Mouse (Mus musculus) limb, embryonic 14.5 days (tissue): Measurements from ENCODE around the gene Ccdc171. TPM values are rescaled to one million over a fixed set of nuclear protein-coding genes. Genes with fewer than 3 reads are reported as not detected.

Source experiments
- ATAC-seq: fragments of 200-750 bp; cut with Nextera tagmentation; 2 replicates; pipeline ENCODE4 v1.8.0; 2017; ENCODE audit warnings: low read depth, moderate number of reproducible peaks, moderate TSS enrichment; ENCODE audit not compliant: low FRiP score
- DNase-seq: peaks from one replicate; pipeline ENCODE4 v3.0.0-alpha.2; 2015; ENCODE audit warnings: low spot score
- H3K27ac ChIP-seq: fragments of 300-500 bp; sonication (generic); replicated peaks from 2 replicates; pipeline ENCODE4 v1.5.1; 2014; ENCODE audit warnings: low read depth, mild to moderate bottlenecking, low read length, moderate library complexity, mixed read lengths
- H3K27me3 ChIP-seq: fragments of 300-500 bp; sonication (generic); 2 replicates; pipeline ENCODE4 v1.6.1; 2014; ENCODE audit warnings: low read length, mixed read lengths; ENCODE audit not compliant: control insufficient read depth, insufficient read depth
- H3K36me3 ChIP-seq: fragments of 300-500 bp; sonication (generic); 2 replicates; pipeline ENCODE4 v1.6.1; 2014; ENCODE audit warnings: mild to moderate bottlenecking, low read length, moderate library complexity, mixed read lengths; ENCODE audit not compliant: control insufficient read depth, insufficient read depth
- H3K4me1 ChIP-seq: fragments of 300-500 bp; sonication (generic); 2 replicates; pipeline ENCODE4 v1.6.1; 2014; ENCODE audit warnings: antibody characterized with exemption, low read length, mixed read lengths; ENCODE audit not compliant: control insufficient read depth, insufficient read depth
- H3K4me2 ChIP-seq: fragments of 300-500 bp; sonication (generic); replicated peaks from 2 replicates; pipeline ENCODE4 v1.6.1; 2014; ENCODE audit warnings: low read depth, mild to moderate bottlenecking, low read length, moderate library complexity; ENCODE audit not compliant: severe bottlenecking
- H3K4me3 ChIP-seq: fragments of 300-500 bp; sonication (generic); replicated peaks from 2 replicates; pipeline ENCODE4 v1.5.1; 2014; ENCODE audit warnings: low read length
- H3K9ac ChIP-seq: fragments of 300-500 bp; sonication (generic); 2 replicates; pipeline ENCODE4 v1.6.1; 2014; ENCODE audit warnings: mild to moderate bottlenecking, low read depth, low read length, moderate library complexity; ENCODE audit not compliant: severe bottlenecking
- H3K9me3 ChIP-seq: fragments of 300-500 bp; sonication (generic); 2 replicates; pipeline ENCODE4 v1.6.1; 2016; ENCODE audit warnings: low read length; ENCODE audit not compliant: control insufficient read depth
- POLR2A ChIP-seq: fragments of 200-500 bp; IDR thresholded peaks from 2 replicates; pipeline ENCODE4 v1.8.0; 2012; ENCODE audit warnings: inconsistent platforms, mild to moderate bottlenecking, moderate library complexity, borderline replicate concordance; ENCODE audit not compliant: insufficient read depth, insufficient read length; ENCODE audit errors: extremely low read depth
- WGBS: fragments of 180-500 bp; shearing (Covaris S2); extraction: QIAGEN DNeasy Blood & Tissue Kit; methylation state at CpG from one replicate; pipeline ENCODE4 v1.1.7; 2014; 5-methylcytosine and 5-hydroxymethylcytosine counted together
- polyA plus RNA-seq, 2 experiments: library from polyadenylated mRNA; depleted of rRNA in 1 of 2; stranded (reverse) in 1 of 2; unstranded in 1 of 2; fragments of >200 nt; fragmentation: Nextera tagmentation in 1 of 2; extraction: Ambion mirVana in 1 of 2; gene quantifications; 2 replicates each; pipeline versions ENCODE4 v1.2.1 to v1.2.3; 2012 to 2014

Gene Ccdc171
- polyA plus RNA-seq, 2 experiments, result 4.1 to 5.0 TPM

DNA sequence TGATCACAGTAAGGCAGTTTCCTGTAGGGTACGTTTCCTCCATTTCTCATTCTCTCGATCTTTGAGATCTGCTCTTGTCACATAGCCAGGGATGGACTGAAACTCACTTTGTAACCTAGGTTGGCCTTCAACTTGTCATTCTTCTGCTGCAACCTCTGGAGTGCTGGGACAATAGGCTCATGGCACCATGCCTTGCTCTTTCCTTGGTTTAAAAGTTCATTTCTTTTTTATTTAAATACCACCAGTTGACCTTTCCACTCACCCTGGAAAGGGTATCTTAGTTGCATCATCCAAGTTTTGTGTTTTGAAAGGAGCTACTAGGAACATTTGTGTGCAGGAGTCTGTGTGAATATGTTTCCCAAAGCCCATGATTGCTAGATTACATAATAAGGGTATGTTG is 6.2 kb upstream of the Ccdc171 start:
- Histone ChIP-seq H3K36me3 (no peaks in the 10 kb centered on the region), H3K9me3 (no peaks in the 10 kb centered on the region), H3K9ac (no peak overlapping the region), H3K4me2 (no peak overlapping the region), H3K4me3 (no peak overlapping the region), H3K4me1 (0 out of 2 replicates have a peak, but pooled peaks cover 3% of the 10 kb centered on the region), H3K27ac (no peak overlapping the region), H3K27me3 (no peaks in the 10 kb centered on the region)
- DNase-seq (no peak), ATAC-seq (no peak)
- 86% methylated on average over 2 of the region's 2 CpGs for WGBS
- no peak for TF ChIP-seq POLR2A

DNA sequence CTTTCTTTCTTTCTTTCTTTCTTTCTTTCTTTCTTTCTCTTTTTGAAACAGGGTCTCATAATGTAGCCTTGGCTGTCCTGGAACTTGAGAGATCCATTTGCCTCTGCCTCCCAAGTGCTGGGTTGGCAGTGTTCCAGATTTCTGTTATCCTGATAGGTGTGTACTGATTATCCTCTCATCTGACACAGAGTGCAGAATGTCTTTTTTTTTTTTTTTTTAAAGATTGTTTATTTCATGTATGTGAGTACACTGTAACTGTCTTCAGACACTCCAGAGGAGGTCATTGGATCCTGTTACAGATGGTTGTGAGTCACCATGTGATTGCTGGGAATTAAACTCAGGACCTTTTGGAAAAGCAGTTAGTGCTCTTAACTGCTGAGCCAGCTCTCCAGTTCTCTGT is 5.5 kb upstream of the Ccdc171 start:
- H3K27me3 ChIP-seq, result no peaks in the 10 kb centered on the region
- no peak for TF ChIP-seq POLR2A
- H3K9ac ChIP-seq, result no peak overlapping the region
- no peak for DNase-seq
- H3K27ac ChIP-seq, result no peak overlapping the region
- no peaks in the 10 kb centered on the region for H3K9me3 ChIP-seq
- peaks cover 7% of the 10 kb centered on the region; the same call in 1 of the 2 replicates for H3K4me1 ChIP-seq
- no peak overlapping the region for H3K4me2 ChIP-seq
- no peaks in the 10 kb centered on the region for H3K36me3 ChIP-seq
- ATAC-seq, result no peak
- H3K4me3 ChIP-seq, result no peak overlapping the region

DNA sequence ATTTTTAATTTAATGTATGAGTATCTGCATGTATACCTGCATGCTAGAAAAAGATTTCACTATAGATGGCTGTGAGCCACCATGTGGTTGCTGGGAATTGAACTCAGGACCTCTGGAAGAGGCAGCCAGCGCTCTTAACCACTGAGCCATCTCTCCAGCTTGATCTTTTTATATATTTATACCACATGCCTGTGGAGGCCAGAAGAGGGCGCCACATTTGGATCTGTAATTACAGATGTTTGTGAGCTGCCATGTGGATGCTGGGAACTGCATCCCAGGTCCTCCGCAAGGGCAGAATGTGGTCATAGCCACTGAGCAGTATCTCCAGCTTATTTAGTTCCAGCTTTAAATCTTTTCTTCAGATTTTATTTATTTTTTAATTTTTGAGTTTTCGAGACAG is 5.0 kb upstream of the Ccdc171 start:
- DNase-seq, result no peak
- TF ChIP-seq POLR2A, result no peak
- ATAC-seq, result no peak
- H3K27ac ChIP-seq, result no peak overlapping the region
- no peak overlapping the region for H3K9ac ChIP-seq
- no peaks in the 10 kb centered on the region for H3K27me3 ChIP-seq
- no peaks in the 10 kb centered on the region for H3K9me3 ChIP-seq
- H3K4me2 ChIP-seq, result no peak overlapping the region
- 77% methylated on average over 4 of the region's 4 CpGs for WGBS
- H3K4me1 ChIP-seq, result peaks cover 7% of the 10 kb centered on the region; the same call in 1 of the 2 replicates
- no peaks in the 10 kb centered on the region for H3K36me3 ChIP-seq
- no peak overlapping the region for H3K4me3 ChIP-seq

DNA sequence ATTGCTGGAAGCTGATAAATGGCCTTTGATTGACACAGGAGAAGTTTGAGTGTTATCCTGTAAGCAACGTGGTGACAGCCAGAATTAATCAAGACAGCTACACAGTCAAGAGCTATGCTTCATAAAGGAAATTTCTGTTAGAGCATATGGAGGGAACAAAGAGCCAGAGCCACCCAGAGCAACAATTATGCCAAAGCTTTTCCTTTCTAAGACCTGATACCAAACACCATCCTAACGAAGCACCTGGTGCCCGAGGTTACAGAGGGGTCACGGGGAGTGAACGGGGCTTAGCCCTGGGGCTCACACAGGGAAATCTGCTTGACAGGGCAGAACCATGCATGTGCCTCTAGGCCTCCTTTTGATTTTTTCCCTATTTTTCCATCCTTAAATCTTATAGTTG is 3.3 kb upstream of the Ccdc171 start:
- Histone ChIP-seq H3K9me3 (no peaks in the 10 kb centered on the region), H3K36me3 (no peaks in the 10 kb centered on the region), H3K27ac (no peak overlapping the region), H3K27me3 (no peaks in the 10 kb centered on the region), H3K4me1 (peaks cover 13% of the 10 kb centered on the region; the same call in 1 of the 2 replicates), H3K4me3 (no peak overlapping the region), H3K4me2 (no peak overlapping the region), H3K9ac (no peak overlapping the region)
- no peak for TF ChIP-seq POLR2A
- ATAC-seq, result no peak
- WGBS, result 33% methylated on average over 5 of the region's 5 CpGs
- no peak for DNase-seq

DNA sequence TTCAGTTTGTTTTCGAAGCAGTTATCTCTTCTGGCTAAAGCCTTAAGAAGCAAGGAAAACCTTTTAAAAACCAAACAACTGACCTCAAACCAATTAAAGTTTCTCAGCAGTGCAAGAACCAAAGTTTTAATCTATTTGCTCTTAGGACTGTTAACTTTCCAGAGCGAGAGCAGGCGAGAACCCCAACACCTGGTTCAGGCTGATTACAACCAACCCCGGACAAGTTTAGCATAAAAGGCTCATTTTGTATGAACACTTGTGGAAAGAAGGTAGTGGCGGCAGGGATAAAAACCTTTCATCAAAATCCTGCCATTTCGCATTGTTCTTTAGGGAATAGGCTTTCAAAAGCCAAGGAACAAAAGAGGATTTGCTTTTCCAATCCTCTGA is 896 bp upstream of the Ccdc171 start:
- 9% methylated on average over 6 of the region's 6 CpGs for WGBS
- H3K9me3 ChIP-seq, result no peaks in the 10 kb centered on the region
- H3K36me3 ChIP-seq, result no peaks in the 10 kb centered on the region
- TF ChIP-seq POLR2A, result no peak
- H3K4me1 ChIP-seq, result peaks cover 13% of the 10 kb centered on the region; the same call in 1 of the 2 replicates
- H3K4me3 ChIP-seq, result peak overlapping the region; percentile 74
- H3K4me2 ChIP-seq, result peak overlapping the region; percentile 85
- peak overlapping the region; percentile 74 for H3K9ac ChIP-seq
- peak overlapping the region; percentile 94 for H3K27ac ChIP-seq
- ATAC-seq, result no peak
- no peak for DNase-seq
- H3K27me3 ChIP-seq, result no peaks in the 10 kb centered on the region

DNA sequence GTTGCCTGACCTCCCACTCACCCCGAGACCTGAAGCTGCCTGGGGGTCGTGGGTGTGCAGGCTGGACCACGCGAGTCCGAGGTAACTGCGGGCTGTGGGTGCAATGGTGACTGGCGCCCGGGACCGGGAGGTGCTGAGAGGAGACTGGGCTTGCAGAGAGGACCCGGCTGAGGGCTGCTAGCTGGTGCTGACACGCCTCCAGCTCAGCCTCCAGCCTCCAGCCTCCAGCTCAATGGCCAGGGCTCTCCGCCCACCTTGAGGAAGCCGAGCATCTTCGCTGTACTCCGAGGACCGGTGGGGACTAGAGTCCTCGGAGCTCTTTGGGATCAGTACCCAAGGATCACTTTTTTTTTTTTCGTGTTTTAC is 328 bp downstream of the Ccdc171 start:
- no peak for TF ChIP-seq POLR2A
- peak overlapping the region; percentile 69 for H3K9ac ChIP-seq
- peak; percentile 56 for ATAC-seq
- H3K27me3 ChIP-seq, result no peaks in the 10 kb centered on the region
- 0% methylated on average over 18 of the region's 18 CpGs for WGBS
- peak overlapping the region; percentile 74 for H3K4me3 ChIP-seq
- peaks cover 13% of the 10 kb centered on the region; the same call in 1 of the 2 replicates for H3K4me1 ChIP-seq
- DNase-seq, result peak; percentile 15
- peak overlapping the region; percentile 85 for H3K4me2 ChIP-seq
- H3K27ac ChIP-seq, result peak overlapping the region; percentile 16; the same call in 1 of the 2 replicates
- no peaks in the 10 kb centered on the region for H3K9me3 ChIP-seq
- H3K36me3 ChIP-seq, result no peaks in the 10 kb centered on the region
